8 mouse cellular contexts compared by ENCODE assay signal in genomic region chr4:130790180-130790579, GRCm38 (mm10). TPM values are rescaled to one million over a fixed set of nuclear protein-coding genes. Genes with fewer than 3 reads are reported as not detected.
A peak's percentile ranks its signal among the peaks of the same experiment; 100 is the strongest.
DNase-seq lines count a peak whose midpoint lies in the region; ATAC-seq and TF ChIP-seq lines count a peak whose summit lies in the region.

No protein-coding gene starts in this region.

- H3K36me3 ChIP-seq in heart, embryonic 10.5 days: no peaks in the 10 kb centered on the region
- H3K36me3 ChIP-seq in lung, embryonic 14.5 days (ENCODE audit: insufficient read depth): no peaks in the 10 kb centered on the region

- H3K27me3 ChIP-seq in heart, embryonic 10.5 days (ENCODE audit: insufficient read depth, poor library complexity, severe bottlenecking): peaks cover 24% of the 10 kb centered on the region
- H3K27me3 ChIP-seq in lung, embryonic 14.5 days (ENCODE audit: insufficient read depth, low read length): peaks cover 6% of the 10 kb centered on the region; the same call in 1 of the 2 replicates

- 9% methylated on average over 6 of the region's 6 CpGs for WGBS in heart, embryonic 10.5 days
- WGBS in lung, embryonic 14.5 days: 11% methylated on average over 6 of the region's 6 CpGs

- no peak overlapping the region for H3K9ac ChIP-seq in lung, embryonic 14.5 days

- DNase-seq in B cell, adult 2 months: peak; percentile 82 to 83
- DNase-seq in adrenal gland, adult 18-20 months (ENCODE audit: low spot score in 2 of 2): peak; percentile 88 to 91
- DNase-seq in embryo, embryonic 11.5 days (ENCODE audit: low read depth, low spot score): peak; percentile 80
- DNase-seq in heart, embryonic 10.5 days (ENCODE audit: low spot score): peak; percentile 91
- peak; percentile 88 for DNase-seq in kidney, postnatal 4 days
- DNase-seq in lung, embryonic 14.5 days: peak; percentile 93
- DNase-seq in ovary, adult 18-20 months (ENCODE audit: low spot score): peak; percentile 53
- peak; percentile 44 to 71 for DNase-seq in thymus, postnatal 10 days (ENCODE audit: low spot score in 2 of 2)

- H3K27ac ChIP-seq in heart, embryonic 10.5 days: no peak overlapping the region
- H3K27ac ChIP-seq in lung, embryonic 14.5 days (ENCODE audit: low read depth): no peak overlapping the region

- no peak overlapping the region for H3K4me2 ChIP-seq in lung, embryonic 14.5 days

- no peak overlapping the region for H3K4me3 ChIP-seq in heart, embryonic 10.5 days
- no peak overlapping the region for H3K4me3 ChIP-seq in lung, embryonic 14.5 days (ENCODE audit: low read depth, low read length)

- peak; percentile 23; the same call in 1 of the 2 replicates for ATAC-seq in lung, embryonic 14.5 days (ENCODE audit: insufficient read depth)

- no peaks in the 10 kb centered on the region for H3K9me3 ChIP-seq in heart, embryonic 10.5 days
- H3K9me3 ChIP-seq in lung, embryonic 14.5 days (ENCODE audit: low read depth, low read length): no peaks in the 10 kb centered on the region

- H3K4me1 ChIP-seq in heart, embryonic 10.5 days: peaks cover 29% of the 10 kb centered on the region
- peaks cover 5% of the 10 kb centered on the region; the same call in 1 of the 2 replicates for H3K4me1 ChIP-seq in lung, embryonic 14.5 days (ENCODE audit: insufficient read depth)

- peak; percentile 97 for TF ChIP-seq CTCF in lung, embryonic 14.5 days (IDR thresholded peaks at IDR 0.05; ENCODE audit: low read depth)

RNA-seq across cellular contexts. Expression of gene Sdc3, which starts 2.2 kb away (rescaled TPM):
- 100 to 1,000 TPM; 205 to 421 TPM for total RNA-seq in adrenal gland, adult 18-20 months (2021)
- 19.0 and 21.6 TPM in 2 replicates for polyA plus RNA-seq in heart, embryonic 10.5 days (2016; fragmentation: Nextera tagmentation; extraction: Ambion mirVana)
- polyA plus RNA-seq in lung, embryonic 14.5 days (2014; fragmentation: Nextera tagmentation; extraction: Ambion mirVana): 19.1 and 20.3 TPM in 2 replicates
